9 mouse cellular contexts compared by ENCODE assay signal in genomic region chr13:60364778-60365672, GRCm38 (mm10).
A peak's percentile ranks its signal among the peaks of the same experiment; 100 is the strongest.
DNase-seq lines count a peak whose midpoint lies in the region; TF ChIP-seq lines count a peak whose summit lies in the region.
"Had no signal": no experiment of that assay in that cellular context is flagged by ENCODE, and none has a peak within 500 bp of the region (broad histone marks: within the 10 kb centered on the region; RNA-seq: fewer than 3 reads in every experiment).

No protein-coding gene starts in this region.

- no peaks in the 10 kb centered on the region for H3K36me3 ChIP-seq in limb, embryonic 10.5 days

- TF ChIP-seq CTCF in left cerebral cortex, adult 2 months (IDR thresholded peaks at IDR 0.05): no peak

- peaks cover 56% of the 10 kb centered on the region for H3K4me1 ChIP-seq in limb, embryonic 10.5 days

- H3K27ac ChIP-seq in limb, embryonic 10.5 days: peak overlapping the region; percentile 78
- no peak overlapping the region for H3K27ac ChIP-seq in left cerebral cortex, adult 2 months
- H3K27ac ChIP-seq: macrophage had no signal

- intact Hi-C loops in gastrocnemius, postnatal 14 days (cut with DNase I; ENCODE audit: low total_unique reads): no loop called here
- intact Hi-C loops in left cerebral cortex, adult 2 months (cut with DNase I): no loop called here

- peak overlapping the region; percentile 15; the same call in 1 of the 2 replicates for H3K4me3 ChIP-seq in limb, embryonic 10.5 days
- H3K4me3 ChIP-seq in left cerebral cortex, adult 2 months: no peak overlapping the region

- 43% methylated on average over 13 of the region's 13 CpGs for WGBS in limb, embryonic 10.5 days

- H3K9me3 ChIP-seq in limb, embryonic 10.5 days (replicated peaks): no peaks in the 10 kb centered on the region

- DNase-seq in adrenal gland, postnatal 14 days: peak; percentile 17
- no peak for DNase-seq in adrenal gland, postnatal 4 days (ENCODE audit: low spot score in 2 of 2)
- peak; percentile 96 for DNase-seq in 3T3-L1 (ENCODE audit: low read depth, low spot score)
- peak; percentile 66 for DNase-seq in gastrocnemius, postnatal 14 days
- peak; percentile 73 for DNase-seq in limb, embryonic 10.5 days (ENCODE audit: low spot score)
- DNase-seq in left cerebral cortex, adult 2 months (ENCODE audit: extremely low spot score in 1 of 2, low spot score in 2 of 2): no peak
- DNase-seq in thymus, postnatal 10 days (ENCODE audit: low spot score in 2 of 2): no peak
- DNase-seq in thymus, postnatal 4 days: no peak

- H3K27me3 ChIP-seq in limb, embryonic 10.5 days (ENCODE audit: low read depth, poor library complexity, severe bottlenecking): no peaks in the 10 kb centered on the region

Comparison
In these comparisons a context has a peak if more than half of its experiments do, and no peak if none do; other contexts are left out.
1. DNase-seq: peak in adrenal gland, postnatal 14 days (single experiment), 3T3-L1 (single experiment), gastrocnemius, postnatal 14 days (single experiment) and limb, embryonic 10.5 days (single experiment); none in adrenal gland, postnatal 4 days (0 of 2), left cerebral cortex, adult 2 months (0 of 2), thymus, postnatal 10 days (0 of 2) and thymus, postnatal 4 days (single experiment).